Mouse (Mus musculus) forebrain, embryonic 11.5 days (tissue): ENCODE data around the gene Gm6710. TPM values are rescaled to one million over a fixed set of nuclear protein-coding genes. Genes with fewer than 3 reads are reported as not detected.
"Not testable (repeated sequence)": the region's sequence is repeated elsewhere in the genome, so short reads cannot be mapped to it uniquely, and the experiment has no call there.

ENCODE experiments used
- ATAC-seq: fragments of 200-750 bp; cut with Nextera tagmentation; replicated peaks from 2 replicates; pipeline ENCODE4 v1.8.0; 2017; ENCODE audit warnings: moderate TSS enrichment; ENCODE audit not compliant: low FRiP score
- DNase-seq: peaks from one replicate; pipeline ENCODE4 v3.0.0-alpha.2; 2017; ENCODE audit warnings: low spot score
- H3K27ac ChIP-seq: fragments of 300-500 bp; sonication (generic); 2 replicates; pipeline ENCODE4 v1.5.1; 2014; ENCODE audit warnings: low read depth, low read length
- H3K27me3 ChIP-seq: fragments of 300-500 bp; sonication (generic); 2 replicates; pipeline ENCODE4 v1.6.1; 2014; ENCODE audit warnings: mild to moderate bottlenecking, low read length, mixed read lengths; ENCODE audit not compliant: control insufficient read depth, insufficient read depth
- H3K36me3 ChIP-seq: fragments of 300-500 bp; sonication (generic); 2 replicates; pipeline ENCODE4 v1.6.1; 2014; ENCODE audit warnings: mild to moderate bottlenecking, low read length, moderate library complexity, mixed read lengths; ENCODE audit not compliant: control insufficient read depth, insufficient read depth
- H3K4me1 ChIP-seq: fragments of 300-500 bp; sonication (generic); replicated peaks from 2 replicates; pipeline ENCODE4 v1.6.1; 2014; ENCODE audit warnings: low read length, mixed read lengths; ENCODE audit not compliant: control insufficient read depth, insufficient read depth
- H3K4me2 ChIP-seq: fragments of 300-500 bp; sonication (generic); 2 replicates; pipeline ENCODE4 v1.6.1; 2014; ENCODE audit warnings: low read depth, mild to moderate bottlenecking, low read length, moderate library complexity, mixed read lengths; ENCODE audit not compliant: severe bottlenecking
- H3K4me3 ChIP-seq: fragments of 300-500 bp; sonication (generic); 2 replicates; pipeline ENCODE4 v1.5.1; 2014; ENCODE audit warnings: low read depth, low read length
- H3K9ac ChIP-seq: fragments of 300-500 bp; sonication (generic); 2 replicates; pipeline ENCODE4 v1.6.1; 2014; ENCODE audit warnings: low read length
- H3K9me3 ChIP-seq: fragments of 300-500 bp; sonication (generic); 2 replicates; pipeline ENCODE4 v1.6.1; 2016; ENCODE audit warnings: low read length, mixed read lengths; ENCODE audit not compliant: control insufficient read depth
- whole genome bisulfite sequencing: fragments of 180-500 bp; shearing (Covaris S2); extraction: QIAGEN DNeasy Blood & Tissue Kit; methylation state at CpG from one replicate; pipeline ENCODE4 v1.1.7; 2014; 5-methylcytosine and 5-hydroxymethylcytosine counted together
- polyA plus RNA-seq: library from polyadenylated mRNA; unstranded; fragments of >200 nt; fragmentation: Nextera tagmentation; extraction: Ambion mirVana; gene quantifications from 2 replicates; pipeline ENCODE4 v1.2.1, GENCODE M21; 2014

The Gm6710 gene
- 29.4 and 30.1 TPM in 2 replicates for polyA plus RNA-seq

DNA sequence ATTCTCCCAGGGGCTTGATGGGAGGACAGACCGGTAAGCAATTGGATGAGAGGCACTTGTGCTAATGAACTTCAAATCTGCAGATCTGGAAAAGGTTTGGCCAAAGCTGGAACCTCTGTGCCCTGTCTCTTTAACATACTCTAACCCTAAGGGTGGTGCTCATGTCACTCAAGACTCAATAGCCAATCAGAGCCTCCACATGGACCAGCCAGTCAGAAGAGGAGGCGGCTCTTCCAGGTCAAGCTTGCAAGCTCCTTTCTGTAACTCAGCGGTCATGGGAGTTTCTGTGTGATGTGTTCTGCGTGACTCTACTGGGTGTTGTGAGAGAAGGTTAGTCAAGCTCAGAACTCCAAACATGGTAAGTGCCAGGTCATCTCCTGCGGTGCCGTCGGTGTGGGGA, at the start of gene Gm6710:
Gm6710 (plus strand) TSS at position 196 of the 400 bp plus-strand sequence.
- no CpG with 5 or more reads among the region's 7 CpGs for WGBS

More for the DNA sequence above, at the start of gene Gm6710:
- H3K4me3 ChIP-seq, H3K36me3 ChIP-seq, ATAC-seq, H3K4me2 ChIP-seq, H3K27ac ChIP-seq, DNase-seq, H3K9ac ChIP-seq, H3K27me3 ChIP-seq, H3K9me3 ChIP-seq, H3K4me1 ChIP-seq: not testable (repeated sequence)

Other genes with a start within 250 kb of the Gm6710 start
- gene Gm11007, start 225.2 kb upstream of the Gm6710 start, polyA plus RNA-seq = not detected in 2 replicates
- gene Zfp969, start 165.6 kb upstream of the Gm6710 start, polyA plus RNA-seq = 8.5 and 11.5 TPM in 2 replicates
- not detected in 2 replicates for gene Gm2007, start 127.7 kb upstream of the Gm6710 start, polyA plus RNA-seq
- gene Gm14288, start 68.1 kb upstream of the Gm6710 start, polyA plus RNA-seq = 4.5 TPM in 1 of 2 replicates, not detected in the other
- gene Zfp966, start 61.9 kb downstream of the Gm6710 start, polyA plus RNA-seq = 5.8 and 5.9 TPM in 2 replicates
- gene Gm2026, start 96.1 kb downstream of the Gm6710 start, polyA plus RNA-seq = 25.0 and 42.4 TPM in 2 replicates